Mouse (Mus musculus): ENCODE data around the gene Degs1. TPM values are rescaled to one million over a fixed set of nuclear protein-coding genes. Genes with fewer than 3 reads are reported as not detected.

Gene Degs1
- 101 and 108 TPM in 2 replicates for polyA plus RNA-seq (2015; fragmentation: Nextera tagmentation; extraction: Ambion mirVana)

GRCm38 (mm10) chr1:182282091-182283075 lies at the start of gene Degs1:
Gene Degs1, minus strand, starts transcription at chr1:182282804.
- ATAC-seq (ENCODE audit: low FRiP score), result peak; percentile 94
- Histone ChIP-seq H3K4me2 (peak within 1 kb of the TSS; percentile 85), H3K9me3 (replicated peaks) (no peaks in the 10 kb centered on the region), H3K27me3 (replicated peaks) (0 out of 2 replicates have a peak, but pooled peaks cover 4% of the 10 kb centered on the region), H3K4me1 (peaks cover 27% of the 10 kb centered on the region), H3K4me3 (replicated peaks) (peak within 1 kb of the TSS; percentile 90), H3K36me3 (peaks cover 14% of the 10 kb centered on the region), H3K27ac (replicated peaks) (peak within 1 kb of the TSS; percentile 89), H3K9ac (replicated peaks) (peak within 1 kb of the TSS; percentile 85)
- under 1% methylated on average over 91 of the region's 94 CpGs for WGBS

GRCm38 (mm10) chr1:182325919-182326318 lies 43.3 kb upstream of the Degs1 start:
- H3K9me3 ChIP-seq (replicated peaks), result no peaks in the 10 kb centered on the region
- H3K4me3 ChIP-seq (replicated peaks), result no peak overlapping the region
- H3K9ac ChIP-seq (replicated peaks), result no peak overlapping the region
- no peak overlapping the region for H3K4me2 ChIP-seq
- 98% methylated on average over 1 of the region's 1 CpGs for WGBS
- peaks cover 64% of the 10 kb centered on the region for H3K36me3 ChIP-seq
- H3K27me3 ChIP-seq (replicated peaks), result no peaks in the 10 kb centered on the region
- ATAC-seq (ENCODE audit: low FRiP score), result no peak
- H3K4me1 ChIP-seq, result peaks cover 3% of the 10 kb centered on the region; the same call in 1 of the 2 replicates
- no peak overlapping the region for H3K27ac ChIP-seq (replicated peaks)

GRCm38 (mm10) chr1:182324552-182324951 lies 41.9 kb upstream of the Degs1 start:
- H3K36me3 ChIP-seq, result peaks cover 69% of the 10 kb centered on the region

GRCm38 (mm10) chr1:182323139-182323538 lies 40.5 kb upstream of the Degs1 start:
- Histone ChIP-seq H3K36me3 (peaks cover 74% of the 10 kb centered on the region), H3K9me3 (replicated peaks) (no peaks in the 10 kb centered on the region), H3K4me3 (replicated peaks) (no peak overlapping the region), H3K27me3 (replicated peaks) (no peaks in the 10 kb centered on the region), H3K27ac (replicated peaks) (no peak overlapping the region), H3K4me2 (no peak overlapping the region), H3K4me1 (no peaks in the 10 kb centered on the region), H3K9ac (replicated peaks) (no peak overlapping the region)
- no peak for ATAC-seq (ENCODE audit: low FRiP score)
- 96% methylated on average over 3 of the region's 3 CpGs for WGBS

More at GRCm38 (mm10) chr1:182324552-182324951, 41.9 kb upstream of the Degs1 start:
- Histone ChIP-seq H3K4me3 (replicated peaks) (no peak overlapping the region), H3K27me3 (replicated peaks) (no peaks in the 10 kb centered on the region), H3K4me1 (no peaks in the 10 kb centered on the region), H3K9ac (replicated peaks) (no peak overlapping the region), H3K27ac (replicated peaks) (no peak overlapping the region), H3K9me3 (replicated peaks) (no peaks in the 10 kb centered on the region), H3K4me2 (no peak overlapping the region)
- no peak for ATAC-seq (ENCODE audit: low FRiP score)
- 94% methylated on average over 7 of the region's 7 CpGs for whole genome bisulfite sequencing

- no peak overlapping the region for H3K27ac ChIP-seq (replicated peaks)
- H3K9me3 ChIP-seq (replicated peaks), result no peaks in the 10 kb centered on the region
- H3K4me2 ChIP-seq, result no peak overlapping the region
- no peak overlapping the region for H3K4me3 ChIP-seq (replicated peaks)
- no peaks in the 10 kb centered on the region for H3K4me1 ChIP-seq
- H3K27me3 ChIP-seq (replicated peaks), result no peaks in the 10 kb centered on the region
- H3K9ac ChIP-seq (replicated peaks), result no peak overlapping the region
- ATAC-seq (ENCODE audit: low FRiP score), result no peak
- 94% methylated on average over 5 of the region's 5 CpGs for WGBS
- H3K36me3 ChIP-seq, result peaks cover 64% of the 10 kb centered on the region
Observed at GRCm38 (mm10) chr1:182314201-182314600, 31.6 kb upstream of the Degs1 start.

GRCm38 (mm10) chr1:182313181-182313580 lies 30.6 kb upstream of the Degs1 start:
- 95% methylated on average over 8 of the region's 8 CpGs for WGBS
- Histone ChIP-seq H3K4me1 (no peaks in the 10 kb centered on the region), H3K27ac (replicated peaks) (no peak overlapping the region), H3K9me3 (replicated peaks) (no peaks in the 10 kb centered on the region), H3K4me2 (no peak overlapping the region), H3K27me3 (replicated peaks) (no peaks in the 10 kb centered on the region), H3K4me3 (replicated peaks) (no peak overlapping the region), H3K9ac (replicated peaks) (no peak overlapping the region), H3K36me3 (peaks cover 53% of the 10 kb centered on the region)
- no peak for ATAC-seq (ENCODE audit: low FRiP score)

- Histone ChIP-seq H3K36me3 (peaks cover 35% of the 10 kb centered on the region), H3K4me2 (no peak overlapping the region), H3K4me3 (replicated peaks) (no peak overlapping the region), H3K4me1 (no peaks in the 10 kb centered on the region), H3K9me3 (replicated peaks) (no peaks in the 10 kb centered on the region), H3K9ac (replicated peaks) (no peak overlapping the region), H3K27ac (replicated peaks) (no peak overlapping the region), H3K27me3 (replicated peaks) (no peaks in the 10 kb centered on the region)
- WGBS, result 95% methylated on average over 5 of the region's 5 CpGs
- ATAC-seq (ENCODE audit: low FRiP score), result no peak
Observed at GRCm38 (mm10) chr1:182311376-182311775, 28.8 kb upstream of the Degs1 start.

- H3K9ac ChIP-seq (replicated peaks), result no peak overlapping the region
- H3K9me3 ChIP-seq (replicated peaks), result no peaks in the 10 kb centered on the region
- H3K27me3 ChIP-seq (replicated peaks), result no peaks in the 10 kb centered on the region
- no peak overlapping the region for H3K4me2 ChIP-seq
- no peaks in the 10 kb centered on the region for H3K4me1 ChIP-seq
- no peak overlapping the region for H3K4me3 ChIP-seq (replicated peaks)
- no peak for ATAC-seq (ENCODE audit: low FRiP score)
- H3K36me3 ChIP-seq, result peaks cover 26% of the 10 kb centered on the region
- no peak overlapping the region for H3K27ac ChIP-seq (replicated peaks)
- WGBS, result 81% methylated on average over 2 of the region's 2 CpGs
Observed at GRCm38 (mm10) chr1:182310316-182310715, 27.7 kb upstream of the Degs1 start.

- no peak overlapping the region for H3K9ac ChIP-seq (replicated peaks)
- H3K27ac ChIP-seq (replicated peaks), result no peak overlapping the region
- no peak overlapping the region for H3K4me3 ChIP-seq (replicated peaks)
- no peaks in the 10 kb centered on the region for H3K9me3 ChIP-seq (replicated peaks)
- no peaks in the 10 kb centered on the region for H3K27me3 ChIP-seq (replicated peaks)
- no peak for ATAC-seq (ENCODE audit: low FRiP score)
- no peaks in the 10 kb centered on the region for H3K4me1 ChIP-seq
- peaks cover 17% of the 10 kb centered on the region for H3K36me3 ChIP-seq
- WGBS, result 75% methylated on average over 5 of the region's 5 CpGs
- H3K4me2 ChIP-seq, result no peak overlapping the region
Observed at GRCm38 (mm10) chr1:182309403-182309802, 26.8 kb upstream of the Degs1 start.

GRCm38 (mm10) chr1:182302916-182303315 lies 20.3 kb upstream of the Degs1 start:
- Histone ChIP-seq H3K9me3 (replicated peaks) (no peaks in the 10 kb centered on the region), H3K4me3 (replicated peaks) (no peak overlapping the region), H3K27me3 (replicated peaks) (no peaks in the 10 kb centered on the region), H3K4me2 (no peak overlapping the region), H3K27ac (replicated peaks) (no peak overlapping the region), H3K9ac (replicated peaks) (no peak overlapping the region), H3K4me1 (no peaks in the 10 kb centered on the region), H3K36me3 (no peaks in the 10 kb centered on the region)
- 97% methylated on average over 5 of the region's 5 CpGs for WGBS
- no peak for ATAC-seq (ENCODE audit: low FRiP score)

GRCm38 (mm10) chr1:182302176-182302870 lies 19.7 kb upstream of the Degs1 start:
- Histone ChIP-seq H3K27ac (replicated peaks) (no peak overlapping the region), H3K36me3 (no peaks in the 10 kb centered on the region), H3K4me1 (no peaks in the 10 kb centered on the region), H3K4me2 (no peak overlapping the region), H3K27me3 (replicated peaks) (no peaks in the 10 kb centered on the region), H3K4me3 (replicated peaks) (no peak overlapping the region), H3K9me3 (replicated peaks) (no peaks in the 10 kb centered on the region), H3K9ac (replicated peaks) (no peak overlapping the region)
- WGBS, result 82% methylated on average over 6 of the region's 6 CpGs
- ATAC-seq (ENCODE audit: low FRiP score), result no peak
